Mouse (Mus musculus) small intestine, adult 2 months (tissue): ENCODE results near the gene Txndc11. TPM values are rescaled to one million over a fixed set of nuclear protein-coding genes. Genes with fewer than 3 reads are reported as not detected.
A peak's percentile ranks its signal among the peaks of the same experiment; 100 is the strongest.
"Not testable (repeated sequence)": the region's sequence is repeated elsewhere in the genome, so short reads cannot be mapped to it uniquely, and the experiment has no call there.

Source experiments
- H3K27ac ChIP-seq: fragments of 200-500 bp; 2 replicates; pipeline ENCODE4 v1.5.1; 2012; ENCODE audit warnings: low read depth, low read length, control low read depth, inconsistent platforms; ENCODE audit not compliant: insufficient read depth
- H3K27me3 ChIP-seq: fragments of 200-500 bp; 2 replicates; pipeline ENCODE4 v1.6.1; 2012; ENCODE audit warnings: mild to moderate bottlenecking, moderate library complexity, low read length, inconsistent platforms; ENCODE audit not compliant: control insufficient read depth, insufficient read depth
- H3K36me3 ChIP-seq: fragments of 200-500 bp; 2 replicates; pipeline ENCODE4 v1.6.1; 2012; ENCODE audit warnings: mild to moderate bottlenecking, low read length, control low read depth, inconsistent platforms; ENCODE audit not compliant: control insufficient read depth, insufficient read depth
- H3K4me1 ChIP-seq: fragments of 200-500 bp; 2 replicates; pipeline ENCODE4 v1.6.1; 2012; ENCODE audit warnings: low read length, inconsistent platforms, mixed read lengths; ENCODE audit not compliant: control insufficient read depth, insufficient read depth, insufficient read length
- H3K4me3 ChIP-seq: fragments of 200-500 bp; 2 replicates; pipeline ENCODE4 v1.5.1; 2012; ENCODE audit warnings: low read depth, mild to moderate bottlenecking, control low read depth, inconsistent platforms, low read length, moderate library complexity
- CTCF ChIP-seq: fragments of 200-500 bp; IDR thresholded peaks from 2 replicates; pipeline ENCODE4 v1.5.1; 2012; ENCODE audit warnings: low read depth, mild to moderate bottlenecking, control low read depth, inconsistent platforms, low read length, moderate library complexity, mixed read lengths; ENCODE audit not compliant: insufficient replicate concordance, insufficient read length; ENCODE audit errors: extremely low read depth
- POLR2A ChIP-seq: fragments of 200-500 bp; IDR thresholded peaks from 2 replicates; pipeline ENCODE4 v1.6.1; 2012; ENCODE audit warnings: low read depth, mild to moderate bottlenecking, control low read depth, inconsistent platforms, low read length, moderate library complexity
- whole genome bisulfite sequencing: fragments of 180-500 bp; shearing (Covaris S2); methylation state at CpG from one replicate; pipeline ENCODE4 v1.1.7; 2018; 5-methylcytosine and 5-hydroxymethylcytosine counted together
- polyA plus RNA-seq: library from polyadenylated mRNA; depleted of rRNA; stranded (reverse); fragments of >200 nt; gene quantifications from 2 replicates; pipeline ENCODE4 v1.2.3, GENCODE M21; 2012

Txndc11 gene
- polyA plus RNA-seq, 1 experiment: 39.1 TPM

DNA sequence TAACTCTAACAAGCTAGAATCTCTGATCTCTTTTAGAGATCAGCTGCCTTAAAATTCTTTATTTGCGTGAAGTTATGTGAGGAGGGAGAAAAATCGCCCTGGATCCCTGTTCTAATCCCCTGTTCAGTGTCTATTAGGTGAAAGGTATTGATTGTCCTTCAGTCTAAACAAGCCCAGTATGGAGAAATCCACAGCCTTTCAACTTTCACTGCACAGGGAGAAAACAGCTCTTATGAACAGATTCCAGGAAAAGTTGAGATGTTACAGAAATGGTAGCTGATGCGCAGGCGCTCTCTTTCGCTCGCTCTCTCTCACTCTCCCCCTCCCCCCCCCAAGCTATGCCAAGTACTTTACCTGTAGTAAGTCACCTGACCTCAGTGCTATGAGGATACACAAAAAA lies 37.2 kb upstream of the Txndc11 start:
- no peak for TF ChIP-seq POLR2A
- no peak for TF ChIP-seq CTCF
- H3K27ac ChIP-seq: no peak overlapping the region

DNA sequence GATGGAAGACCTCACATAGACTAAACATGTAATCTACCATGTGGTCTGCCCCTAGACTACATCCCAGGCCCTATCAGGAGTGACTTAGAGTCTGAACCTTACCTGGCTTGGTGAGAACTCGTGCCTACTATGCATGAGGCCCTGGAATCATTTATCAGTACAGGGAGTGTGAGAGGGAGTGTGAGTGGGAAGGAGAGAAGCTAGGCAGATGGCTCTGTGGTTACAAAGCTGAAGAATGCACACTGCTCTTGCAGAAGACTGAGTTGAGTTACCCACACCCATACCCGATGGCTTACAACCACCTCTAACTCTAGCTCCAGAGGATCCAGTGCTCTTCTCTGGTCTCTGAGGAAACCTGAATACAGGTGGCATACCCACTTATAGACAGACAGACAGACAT lies 32.0 kb upstream of the Txndc11 start:
- peaks cover 3% of the 10 kb centered on the region; the same call in 1 of the 2 replicates for H3K4me1 ChIP-seq
- H3K4me3 ChIP-seq: no peak overlapping the region
- no peak overlapping the region for H3K27ac ChIP-seq
- no peaks in the 10 kb centered on the region for H3K27me3 ChIP-seq
- H3K36me3 ChIP-seq: peaks cover 22% of the 10 kb centered on the region
- TF ChIP-seq CTCF (no peak), POLR2A (no peak)
- 80% methylated on average over 2 of the region's 2 CpGs for WGBS

More for the DNA sequence above, 37.2 kb upstream of the Txndc11 start:
- H3K4me1 ChIP-seq: peaks cover 14% of the 10 kb centered on the region
- H3K36me3 ChIP-seq: no peaks in the 10 kb centered on the region
- no peaks in the 10 kb centered on the region for H3K27me3 ChIP-seq
- 90% methylated on average over 6 of the region's 6 CpGs for WGBS
- H3K4me3 ChIP-seq: no peak overlapping the region

DNA sequence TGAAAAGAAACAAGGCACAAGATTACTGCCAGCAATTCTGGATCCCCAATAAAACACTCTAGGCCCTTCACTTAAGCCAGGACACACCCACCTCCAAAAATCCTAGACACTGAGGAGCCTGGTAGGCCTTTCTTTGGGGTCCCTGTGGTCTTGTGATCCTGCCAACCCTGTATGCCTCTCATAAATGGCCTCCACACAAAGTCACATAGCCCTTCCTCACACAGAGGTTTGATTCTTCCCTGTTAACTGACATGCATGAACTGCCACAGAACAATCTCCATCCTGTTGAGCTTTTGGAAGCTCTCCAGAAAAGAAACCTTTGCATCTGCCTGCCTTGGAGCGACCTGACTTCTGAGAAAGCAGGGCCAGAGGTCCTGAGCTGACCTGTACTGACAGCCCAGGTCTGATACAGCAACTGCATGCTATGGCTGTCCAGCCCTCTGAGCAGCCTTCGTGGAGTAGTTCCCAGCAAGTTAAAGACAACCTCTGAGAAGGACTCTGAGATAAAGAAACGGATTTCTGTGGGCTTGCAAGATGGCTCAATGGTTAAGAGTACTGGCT lies 30.3 kb upstream of the Txndc11 start:
- no peaks in the 10 kb centered on the region for H3K4me1 ChIP-seq
- no peak for TF ChIP-seq CTCF
- TF ChIP-seq POLR2A: no peak
- WGBS: 46% methylated on average over 3 of the region's 3 CpGs
- H3K36me3 ChIP-seq: peaks cover 28% of the 10 kb centered on the region
- H3K4me3 ChIP-seq: no peak overlapping the region
- no peak overlapping the region for H3K27ac ChIP-seq
- H3K27me3 ChIP-seq: no peaks in the 10 kb centered on the region

DNA sequence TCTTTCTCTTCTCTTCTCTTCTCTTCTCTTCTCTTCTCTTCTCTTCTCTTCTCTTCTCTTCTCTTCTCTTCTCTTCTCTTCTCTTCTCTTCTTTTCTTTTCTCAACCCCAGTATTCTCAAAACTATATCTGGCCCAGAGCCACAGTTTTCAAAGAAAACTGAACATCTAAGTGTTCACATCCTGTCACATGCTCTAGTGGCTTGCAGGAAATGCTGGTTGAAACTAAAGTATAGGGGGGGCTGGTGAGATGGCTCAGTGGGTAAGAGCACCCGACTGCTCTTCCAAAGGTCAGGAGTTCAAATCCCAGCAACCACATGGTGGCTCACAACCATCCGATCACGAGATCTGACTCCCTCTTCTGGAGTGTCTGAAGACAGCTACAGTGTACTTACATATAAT lies 23.3 kb upstream of the Txndc11 start:
- 53% methylated on average over 3 of the region's 3 CpGs for WGBS
- H3K27ac ChIP-seq, H3K4me1 ChIP-seq, H3K27me3 ChIP-seq, H3K4me3 ChIP-seq: not testable (repeated sequence)
- peaks cover 65% of the 10 kb centered on the region for H3K36me3 ChIP-seq

DNA sequence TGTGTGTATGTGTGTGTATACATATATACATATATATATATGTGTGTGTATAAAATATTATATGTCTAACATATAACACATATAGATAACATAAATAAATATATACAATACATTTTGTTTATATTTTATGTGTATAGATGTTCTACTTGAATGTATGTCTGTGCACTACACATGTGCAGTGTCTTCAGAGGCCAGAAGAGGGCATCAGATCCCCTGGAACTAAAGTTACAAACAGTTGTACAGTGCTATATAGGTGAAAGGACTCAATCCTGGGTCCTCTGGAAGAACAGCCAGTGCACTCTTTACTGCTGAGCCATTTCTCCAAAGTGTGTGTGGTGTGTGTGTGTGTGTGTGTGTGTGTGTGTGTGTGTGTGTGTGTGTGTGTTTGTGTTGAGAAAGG lies 20.1 kb upstream of the Txndc11 start:
- no peak for TF ChIP-seq POLR2A
- no peak for TF ChIP-seq CTCF
- Histone ChIP-seq H3K4me1 (no peaks in the 10 kb centered on the region), H3K27me3 (no peaks in the 10 kb centered on the region), H3K27ac (no peak overlapping the region), H3K4me3 (no peak overlapping the region), H3K36me3 (peaks cover 69% of the 10 kb centered on the region)

DNA sequence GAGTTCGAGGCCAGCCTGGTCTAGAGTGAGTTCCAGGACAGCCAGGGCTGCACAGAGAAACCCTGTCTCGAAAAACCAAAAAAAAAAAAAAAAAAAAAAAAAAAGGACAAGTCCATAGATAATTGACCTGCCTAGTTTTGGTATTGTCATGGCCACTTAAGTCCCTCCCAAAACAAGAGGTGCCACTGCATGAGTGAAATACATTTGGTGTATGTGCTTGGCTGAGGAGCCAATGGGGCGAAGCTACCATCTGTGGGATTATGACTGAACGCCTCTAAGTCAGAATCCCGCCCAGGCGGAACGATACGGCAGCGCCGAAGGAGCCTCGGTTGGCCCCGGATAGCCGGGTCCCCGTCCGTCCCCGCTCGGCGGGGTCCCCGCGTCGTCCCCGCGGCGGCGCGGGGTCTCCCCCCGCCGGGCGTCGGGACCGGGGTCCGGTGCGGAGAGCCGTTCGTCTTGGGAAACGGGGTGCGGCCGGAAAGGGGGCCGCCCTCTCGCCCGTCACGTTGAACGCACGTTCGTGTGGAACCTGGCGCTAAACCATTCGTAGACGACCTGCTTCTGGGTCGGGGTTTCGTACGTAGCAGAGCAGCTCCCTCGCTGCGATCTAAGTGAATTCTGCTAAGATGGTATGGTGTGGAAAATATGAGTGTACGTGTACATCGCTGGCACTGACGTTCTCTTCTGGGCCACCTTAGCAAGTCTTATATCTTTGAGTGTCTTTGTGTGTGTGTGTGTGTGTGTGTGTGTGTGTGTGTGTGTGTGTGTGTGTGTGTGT lies 9.4 kb upstream of the Txndc11 start:
- H3K4me1 ChIP-seq, H3K27ac ChIP-seq, H3K27me3 ChIP-seq, H3K4me3 ChIP-seq: not testable (repeated sequence)
- WGBS: 27% methylated on average over 56 of the region's 56 CpGs
- peaks cover 71% of the 10 kb centered on the region for H3K36me3 ChIP-seq

DNA sequence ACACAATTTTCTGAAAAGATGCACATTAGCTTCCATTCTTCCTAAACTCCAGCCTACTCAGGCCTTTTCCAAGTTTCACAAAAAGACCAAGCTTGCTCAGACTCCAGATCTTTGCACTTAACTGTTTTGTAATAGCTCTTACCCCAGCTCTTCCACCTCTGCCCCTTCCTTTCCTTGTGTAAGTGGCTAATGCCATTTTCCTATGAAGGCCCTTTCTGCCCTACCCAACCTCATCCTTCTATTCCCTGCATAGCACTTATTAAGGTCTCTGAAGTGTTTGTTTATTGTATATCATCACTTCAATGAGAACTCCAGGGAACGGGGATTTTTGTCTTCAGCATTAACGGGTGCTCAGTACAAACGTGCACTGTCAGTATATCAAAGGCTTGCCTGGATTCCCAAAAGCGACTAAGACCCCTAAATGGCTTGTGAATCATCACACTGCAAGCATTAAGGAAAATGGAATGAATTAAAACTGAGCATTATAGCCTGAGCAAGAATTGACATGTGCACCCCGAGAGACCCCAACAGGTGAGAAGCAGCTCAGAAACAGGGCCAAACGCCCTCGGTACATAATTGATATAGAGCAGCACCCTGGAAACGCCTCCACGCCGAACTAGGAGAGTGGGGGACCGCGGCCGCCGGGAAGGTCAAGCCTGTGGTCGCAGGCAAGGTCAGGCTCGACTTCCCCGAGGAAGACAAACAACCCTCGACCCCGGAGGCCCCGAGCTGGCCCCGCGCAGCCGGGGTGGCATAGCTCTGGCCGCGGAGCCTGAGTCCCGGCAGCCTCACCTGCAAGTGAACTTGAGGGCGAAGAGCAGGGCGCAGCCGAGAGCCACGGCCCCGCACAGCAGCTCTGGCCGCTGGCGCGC lies 738 bp downstream of the Txndc11 start:
- Histone ChIP-seq H3K36me3 (peaks cover 15% of the 10 kb centered on the region), H3K4me3 (peak overlapping the region; percentile 81), H3K4me1 (0 out of 2 replicates have a peak, but pooled peaks cover 2% of the 10 kb centered on the region), H3K27me3 (no peaks in the 10 kb centered on the region), H3K27ac (peak overlapping the region; percentile 85)
- no peak for TF ChIP-seq POLR2A
- no peak for TF ChIP-seq CTCF
- WGBS: under 1% methylated on average over 34 of the region's 34 CpGs
